Mouse (Mus musculus) lung, adult 2 months (tissue): ENCODE measurements at regions not wholly inside any gene's neighbourhood (a gene's known extent, or its start where the extent isn't known, plus 50 kb on each side); places are given as distances from the start of the nearest gene placed in this dataset.

Experiments used
- CTCF ChIP-seq: fragments of 200-500 bp; IDR thresholded peaks from 2 replicates; pipeline ENCODE4 v1.5.1; 2011; ENCODE audit warnings: mild to moderate bottlenecking, low read length, control low read depth; ENCODE audit not compliant: insufficient read depth
- POLR2A ChIP-seq: fragments of 200-500 bp; IDR thresholded peaks from 2 replicates; pipeline ENCODE4 v1.6.1; 2011; ENCODE audit warnings: low read depth, mild to moderate bottlenecking, control low read depth, low read length, borderline replicate concordance; ENCODE audit errors: extremely low read depth

DNA sequence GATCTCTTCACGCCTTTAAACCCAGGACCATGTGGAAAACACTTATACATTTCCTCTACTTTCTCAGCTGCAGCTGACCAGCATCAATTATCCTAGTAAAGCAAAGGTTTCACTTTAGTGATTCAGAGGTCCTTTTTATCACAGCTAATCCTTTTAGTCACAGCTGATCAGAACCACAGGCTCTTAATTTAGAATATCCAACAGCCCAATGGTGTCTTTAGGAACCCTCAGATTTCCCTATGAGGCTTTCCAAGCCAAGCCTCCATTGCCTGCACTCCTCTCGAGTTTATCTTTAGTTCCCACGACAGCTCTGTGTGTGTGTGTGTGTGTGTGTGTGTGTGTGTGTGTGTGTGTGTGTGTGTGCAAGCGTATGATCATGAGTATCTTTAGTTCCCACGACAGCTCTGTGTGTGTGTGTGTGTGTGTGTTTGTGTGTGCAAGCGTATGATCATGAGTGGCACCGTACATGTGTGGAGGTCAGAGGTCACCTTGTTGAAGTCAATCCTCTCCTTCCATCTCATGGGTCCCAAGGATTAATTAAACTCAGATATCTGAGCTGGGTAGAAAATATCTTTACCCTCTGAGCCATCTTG is 85.4 kb upstream of the Gm34302 start:
- no peak for TF ChIP-seq POLR2A
- no peak for TF ChIP-seq CTCF
